Mouse (Mus musculus) right cerebral cortex, adult 2 months (tissue): ENCODE data around the gene Bcl9l.

Source experiments
- DNase-seq, 2 experiments: peaks; one replicate each; pipeline ENCODE4 v3.0.0; 2021 to 2022; ENCODE audit warnings: low spot score in 2 of 2

Bcl9l gene

GRCm38 (mm10) chr9:44544986-44545385 lies 62.4 kb downstream of the Bcl9l start:
- no peak for DNase-seq

GRCm38 (mm10) chr9:44548412-44549152 lies 66.0 kb downstream of the Bcl9l start:
- no peak for DNase-seq

GRCm38 (mm10) chr9:44551138-44551537 lies 68.5 kb downstream of the Bcl9l start:
- DNase-seq: no peak

- DNase-seq: no peak
Observed at GRCm38 (mm10) chr9:44552161-44552560, 69.5 kb downstream of the Bcl9l start.
